Mouse (Mus musculus) midbrain, postnatal 0 days (tissue): ENCODE measurements around the gene Flii. TPM values are rescaled to one million over a fixed set of nuclear protein-coding genes. Genes with fewer than 3 reads are reported as not detected.

Source experiments
- ATAC-seq: fragments of 200-750 bp; cut with Nextera tagmentation; 2 replicates; pipeline ENCODE4 v1.8.0; 2017; ENCODE audit warnings: moderate number of reproducible peaks, mild to moderate bottlenecking, moderate TSS enrichment, moderate library complexity; ENCODE audit not compliant: low FRiP score
- DNase-seq: peaks from one replicate; pipeline ENCODE4 v3.0.0-alpha.2; 2015; ENCODE audit warnings: low spot score
- H3K27ac ChIP-seq: fragments of 300-500 bp; sonication (generic); 2 replicates; pipeline ENCODE4 v1.5.1; 2014; ENCODE audit warnings: low read depth, mild to moderate bottlenecking, low read length, mixed read lengths
- H3K27me3 ChIP-seq: fragments of 300-500 bp; sonication (generic); 2 replicates; pipeline ENCODE4 v1.6.1; 2014; ENCODE audit warnings: low read length, control low read depth, mixed read lengths; ENCODE audit not compliant: insufficient read depth
- H3K36me3 ChIP-seq: fragments of 300-500 bp; sonication (generic); 2 replicates; pipeline ENCODE4 v1.6.1; 2014; ENCODE audit warnings: low read length, control low read depth, mixed read lengths; ENCODE audit not compliant: insufficient read depth
- H3K4me1 ChIP-seq: fragments of 300-500 bp; sonication (generic); 2 replicates; pipeline ENCODE4 v1.6.1; 2014; ENCODE audit warnings: mild to moderate bottlenecking, control low read depth, antibody characterized with exemption, low read length, mixed read lengths; ENCODE audit not compliant: insufficient read depth
- H3K4me2 ChIP-seq: fragments of 300-500 bp; sonication (generic); 2 replicates; pipeline ENCODE4 v1.6.1; 2014; ENCODE audit warnings: low read depth, mild to moderate bottlenecking, low read length, mixed read lengths; ENCODE audit not compliant: poor library complexity, severe bottlenecking
- H3K4me3 ChIP-seq: fragments of 300-500 bp; sonication (generic); 2 replicates; pipeline ENCODE4 v1.5.1; 2014; ENCODE audit warnings: low read depth, mild to moderate bottlenecking, low read length, moderate library complexity
- H3K9ac ChIP-seq: fragments of 300-500 bp; sonication (generic); replicated peaks from 2 replicates; pipeline ENCODE4 v1.6.1; 2014; ENCODE audit warnings: mild to moderate bottlenecking, low read length, moderate library complexity, mixed read lengths; ENCODE audit not compliant: poor library complexity, severe bottlenecking
- H3K9me3 ChIP-seq: fragments of 300-500 bp; sonication (generic); 2 replicates; pipeline ENCODE4 v1.6.1; 2016; ENCODE audit warnings: low read length, control low read depth
- CTCF ChIP-seq: IDR thresholded peaks from 2 replicates; pipeline ENCODE4 v1.5.1; 2016; ENCODE audit warnings: antibody characterized with exemption, mild to moderate bottlenecking
- WGBS: fragments of 180-500 bp; shearing (Covaris S2); extraction: QIAGEN DNeasy Blood & Tissue Kit; methylation state at CpG from one replicate; pipeline ENCODE4 v1.1.7; 2014; 5-methylcytosine and 5-hydroxymethylcytosine counted together
- microRNA-seq: library from miRNA; unstranded; fragments of <30 nt; microRNA quantifications from one replicate; pipeline ENCODE4, GENCODE M21; 2016; ENCODE audit warnings: borderline number of aligned reads
- polyA plus RNA-seq: library from polyadenylated mRNA; unstranded; fragments of >200 nt; fragmentation: Nextera tagmentation; extraction: Ambion mirVana; gene quantifications from 2 replicates; pipeline ENCODE4 v1.2.1, GENCODE M21; 2015
- total RNA-seq: library from RNA; depleted of rRNA; stranded (reverse); fragments of >200 nt; gene quantifications from 2 replicates; pipeline ENCODE4 v1.2.3, GENCODE M21; 2014; rRNA removed

Gene Flii
- total and polyA plus RNA-seq, 2 experiments from 2014 or later, result 46.0 to 92.7 TPM

GRCm38 (mm10) chr11:60700320-60701185 is 26.5 kb downstream of the Flii start:
- WGBS, result 18% methylated on average over 12 of the region's 12 CpGs
- TF ChIP-seq CTCF, result no peak
- peak overlapping the region; percentile 82 for H3K9ac ChIP-seq
- H3K4me3 ChIP-seq, result peak overlapping the region; percentile 78
- DNase-seq, result no peak
- H3K27me3 ChIP-seq, result no peaks in the 10 kb centered on the region
- H3K9me3 ChIP-seq, result no peaks in the 10 kb centered on the region
- H3K27ac ChIP-seq, result no peak overlapping the region
- H3K36me3 ChIP-seq, result peaks cover 10% of the 10 kb centered on the region
- ATAC-seq, result no peak
- peaks cover 9% of the 10 kb centered on the region; the same call in 1 of the 2 replicates for H3K4me1 ChIP-seq
- peak overlapping the region; percentile 80 for H3K4me2 ChIP-seq

GRCm38 (mm10) chr11:60699524-60700075 is 27.5 kb downstream of the Flii start, which contains the start of gene Llgl1:
TSS of gene Llgl1 (plus strand) at chr11:60699723.
- TF ChIP-seq CTCF, result no peak
- WGBS, result 0% methylated on average over 38 of the region's 73 CpGs
- H3K27me3 ChIP-seq, result no peaks in the 10 kb centered on the region

GRCm38 (mm10) chr11:60698806-60699523 is 28.1 kb downstream of the Flii start:
- H3K4me1 ChIP-seq, result peaks cover 9% of the 10 kb centered on the region; the same call in 1 of the 2 replicates
- H3K9ac ChIP-seq, result peak overlapping the region; percentile 82; the same call in 1 of the 2 replicates
- ATAC-seq (peak; percentile 44), DNase-seq (peak; percentile 53)
- H3K27ac ChIP-seq, result peak overlapping the region; percentile 73
- peak overlapping the region; percentile 80 for H3K4me2 ChIP-seq
- 1% methylated on average over 22 of the region's 22 CpGs for WGBS
- H3K36me3 ChIP-seq, result no peaks in the 10 kb centered on the region
- no peaks in the 10 kb centered on the region for H3K27me3 ChIP-seq
- H3K4me3 ChIP-seq, result peak overlapping the region; percentile 78
- TF ChIP-seq CTCF, result no peak
- no peaks in the 10 kb centered on the region for H3K9me3 ChIP-seq

More at GRCm38 (mm10) chr11:60699524-60700075, 27.5 kb downstream of the Flii start, which contains the start of gene Llgl1:
- Histone ChIP-seq H3K9me3 (no peaks in the 10 kb centered on the region), H3K9ac (peak within 1 kb of the TSS; percentile 82), H3K4me3 (peak within 1 kb of the TSS; percentile 78), H3K36me3 (0 out of 2 replicates have a peak, but pooled peaks cover 1% of the 10 kb centered on the region), H3K27ac (peak within 1 kb of the TSS; percentile 73), H3K4me1 (peaks cover 9% of the 10 kb centered on the region; the same call in 1 of the 2 replicates), H3K4me2 (peak within 1 kb of the TSS; percentile 80)
- DNase-seq, result peak; percentile 95
- ATAC-seq, result peak; percentile 89

DNA sequence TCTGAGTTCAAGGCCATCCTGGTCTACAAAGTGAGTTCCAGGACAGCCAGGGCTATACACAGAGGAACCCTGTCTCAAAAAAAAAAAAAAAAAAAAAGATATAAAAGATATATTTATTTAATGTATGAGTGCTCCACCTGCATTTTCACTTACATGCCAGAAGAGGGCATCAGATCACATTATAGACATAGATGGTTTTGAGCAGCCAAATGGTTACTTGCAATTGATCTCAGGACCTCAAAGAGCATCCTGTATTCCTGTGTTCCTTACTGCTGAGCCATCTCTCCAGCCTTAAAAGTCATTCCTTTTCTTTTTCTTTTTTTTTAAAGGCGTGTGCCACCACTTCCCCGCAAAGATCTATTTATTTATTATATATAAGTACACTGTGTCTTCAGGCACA is 29.5 kb downstream of the Flii start:
- ATAC-seq (no peak), DNase-seq (peak; percentile 58)
- Histone ChIP-seq H3K36me3 (no peaks in the 10 kb centered on the region), H3K9ac (no peak overlapping the region), H3K27me3 (no peaks in the 10 kb centered on the region), H3K27ac (no peak overlapping the region), H3K4me1 (peaks cover 9% of the 10 kb centered on the region; the same call in 1 of the 2 replicates), H3K4me2 (no peak overlapping the region), H3K9me3 (no peaks in the 10 kb centered on the region), H3K4me3 (no peak overlapping the region)
- WGBS, result 64% methylated on average over 2 of the region's 2 CpGs
- TF ChIP-seq CTCF, result peak; percentile 63

DNA sequence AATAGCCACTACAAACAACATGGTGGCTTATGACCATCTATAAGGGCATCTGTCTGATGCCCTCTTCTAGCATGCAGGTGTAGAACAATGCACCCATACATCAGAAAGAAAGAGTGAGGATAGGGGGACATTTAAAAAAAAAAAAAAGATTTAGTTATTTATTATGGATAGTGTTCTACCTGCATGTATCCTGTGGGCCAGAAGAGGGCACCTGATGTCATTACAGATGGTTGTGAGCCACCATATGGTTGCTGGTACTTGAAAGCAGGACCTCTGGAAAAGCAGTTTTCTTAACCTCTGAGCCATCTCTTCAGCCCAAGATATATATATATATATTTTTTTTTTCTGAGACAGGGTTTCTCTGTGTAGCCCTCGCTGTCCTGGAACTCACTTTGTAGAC is 30.9 kb downstream of the Flii start:
- 71% methylated on average over 1 of the region's 1 CpGs for WGBS
- H3K4me3 ChIP-seq, result no peak overlapping the region
- H3K36me3 ChIP-seq, result no peaks in the 10 kb centered on the region
- no peak overlapping the region for H3K4me2 ChIP-seq
- no peak for DNase-seq
- H3K27ac ChIP-seq, result no peak overlapping the region
- H3K4me1 ChIP-seq, result peaks cover 6% of the 10 kb centered on the region; the same call in 1 of the 2 replicates
- no peak for ATAC-seq
- TF ChIP-seq CTCF, result peak; percentile 23; the same call in 1 of the 2 replicates
- H3K9me3 ChIP-seq, result no peaks in the 10 kb centered on the region
- no peaks in the 10 kb centered on the region for H3K27me3 ChIP-seq
- no peak overlapping the region for H3K9ac ChIP-seq

Small RNAs within 50 kb of the gene (microRNA-seq; reads per million reads assigned to microRNA genes)
- 2.3 reads per million for gene Mir5100

Other genes starting within 250 kb of the Flii start
- gene Alkbh5, start 190.9 kb downstream of the Flii start, total RNA-seq, result 32.0 and 34.0 TPM in 2 replicates
- 18.4 and 23.1 TPM in 2 replicates for gene Alkbh5, start 190.9 kb downstream of the Flii start, polyA plus RNA-seq
- gene Llgl1, start 27.5 kb downstream of the Flii start, total RNA-seq, result 38.0 and 46.8 TPM in 2 replicates
- gene Llgl1, start 27.5 kb downstream of the Flii start, polyA plus RNA-seq, result 25.8 and 26.8 TPM in 2 replicates
- gene Mief2, start 1.1 kb upstream of the Flii start, total RNA-seq, result 36.6 and 37.9 TPM in 2 replicates
- 24.0 and 25.3 TPM in 2 replicates for gene Mief2, start 1.1 kb upstream of the Flii start, polyA plus RNA-seq
- gene Top3a, start 50.1 kb upstream of the Flii start, total RNA-seq, result 8.1 and 10.9 TPM in 2 replicates
- 3.6 and 4.1 TPM in 2 replicates for gene Top3a, start 50.1 kb upstream of the Flii start, polyA plus RNA-seq
- 14.2 and 18.1 TPM in 2 replicates for gene Smcr8, start 50.3 kb upstream of the Flii start, total RNA-seq
- 3.6 and 4.0 TPM in 2 replicates for gene Smcr8, start 50.3 kb upstream of the Flii start, polyA plus RNA-seq
- 5.6 and 6.5 TPM in 2 replicates for gene Shmt1, start 84.5 kb upstream of the Flii start, total RNA-seq
- gene Shmt1, start 84.5 kb upstream of the Flii start, polyA plus RNA-seq, result 3.1 and 3.7 TPM in 2 replicates
- 22.3 and 24.3 TPM in 2 replicates for gene Dhrs7b, start 103.4 kb upstream of the Flii start, total RNA-seq
- gene Dhrs7b, start 103.4 kb upstream of the Flii start, polyA plus RNA-seq, result 33.2 and 34.5 TPM in 2 replicates
- gene Tmem11, start 152.0 kb upstream of the Flii start, total RNA-seq, result 47.1 and 53.4 TPM in 2 replicates
- 52.0 and 55.5 TPM in 2 replicates for gene Tmem11, start 152.0 kb upstream of the Flii start, polyA plus RNA-seq
- gene Natd1, start 187.5 kb upstream of the Flii start, total RNA-seq, result 28.7 and 33.5 TPM in 2 replicates
- 14.5 and 15.9 TPM in 2 replicates for gene Natd1, start 187.5 kb upstream of the Flii start, polyA plus RNA-seq
- 10.1 and 23.1 TPM in 2 replicates for gene Map2k3, start 204.8 kb upstream of the Flii start, total RNA-seq
- gene Map2k3, start 204.8 kb upstream of the Flii start, polyA plus RNA-seq, result 22.9 and 23.4 TPM in 2 replicates